Mouse (Mus musculus) brown adipose tissue, adult 24 weeks (tissue): Measurements from ENCODE around the gene 4930470P17Rik. TPM values are rescaled to one million over a fixed set of nuclear protein-coding genes. Genes with fewer than 3 reads are reported as not detected.
"Not testable (repeated sequence)": the region's sequence is repeated elsewhere in the genome, so short reads cannot be mapped to it uniquely, and the experiment has no call there.

Experiments used
- H3K27ac ChIP-seq: fragments of 200-500 bp; replicated peaks from 2 replicates; pipeline ENCODE4 v1.5.1; 2012; ENCODE audit warnings: low read depth, mild to moderate bottlenecking, low read length
- H3K4me1 ChIP-seq: fragments of 200-500 bp; 2 replicates; pipeline ENCODE4 v1.6.1; 2012; ENCODE audit warnings: low read length, mixed read lengths; ENCODE audit not compliant: control insufficient read depth, insufficient read depth, insufficient read length
- H3K4me3 ChIP-seq: fragments of 200-500 bp; 2 replicates; pipeline ENCODE4 v1.5.1; 2012; ENCODE audit warnings: low read depth, mild to moderate bottlenecking, low read length, moderate library complexity; ENCODE audit not compliant: insufficient read depth
- polyA plus RNA-seq: library from polyadenylated mRNA; stranded (reverse); fragments of >200 nt; gene quantifications from 2 replicates; pipeline ENCODE4 v1.2.4, GENCODE M21; 2012; ENCODE audit not compliant: missing spikeins, insufficient read depth, insufficient read length

4930470P17Rik gene
- polyA plus RNA-seq, 1 experiment: not detected

- H3K4me3 ChIP-seq, H3K27ac ChIP-seq, H3K4me1 ChIP-seq: not testable (repeated sequence)
Measured at GRCm38 (mm10) chr2:170611794-170612193, 10.0 kb upstream of the 4930470P17Rik start.

- no peaks in the 10 kb centered on the region for H3K4me1 ChIP-seq
- no peak overlapping the region for H3K27ac ChIP-seq
- no peak overlapping the region for H3K4me3 ChIP-seq
Measured at GRCm38 (mm10) chr2:170601171-170601570, 646 bp downstream of the 4930470P17Rik start.

DNA sequence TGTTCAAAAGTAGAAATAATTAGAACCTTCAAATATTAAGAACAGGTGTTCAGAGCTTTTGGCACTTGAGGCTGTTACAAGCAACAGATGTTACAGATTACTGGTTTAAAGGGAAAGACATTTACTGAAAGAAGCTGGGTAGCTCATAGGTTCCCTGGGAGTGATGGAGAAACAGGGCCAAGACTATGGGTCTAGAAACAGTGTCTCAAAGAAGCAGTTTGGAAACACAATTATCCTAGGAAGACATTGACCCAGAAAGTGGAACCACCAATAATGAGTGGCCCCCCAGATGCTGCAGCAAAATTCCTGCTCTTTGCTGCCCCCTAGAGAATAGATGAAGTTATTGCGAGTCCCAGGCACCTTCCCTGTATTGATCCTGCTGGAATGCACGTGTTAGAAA is 4.2 kb downstream of the 4930470P17Rik start:
- no peaks in the 10 kb centered on the region for H3K4me1 ChIP-seq
- H3K27ac ChIP-seq: no peak overlapping the region

GRCm38 (mm10) chr2:170596726-170597125 is 5.1 kb downstream of the 4930470P17Rik start:
- no peak overlapping the region for H3K27ac ChIP-seq
- no peak overlapping the region for H3K4me3 ChIP-seq
- no peaks in the 10 kb centered on the region for H3K4me1 ChIP-seq

More for the DNA sequence above, 4.2 kb downstream of the 4930470P17Rik start:
- H3K4me3 ChIP-seq: no peak overlapping the region

DNA sequence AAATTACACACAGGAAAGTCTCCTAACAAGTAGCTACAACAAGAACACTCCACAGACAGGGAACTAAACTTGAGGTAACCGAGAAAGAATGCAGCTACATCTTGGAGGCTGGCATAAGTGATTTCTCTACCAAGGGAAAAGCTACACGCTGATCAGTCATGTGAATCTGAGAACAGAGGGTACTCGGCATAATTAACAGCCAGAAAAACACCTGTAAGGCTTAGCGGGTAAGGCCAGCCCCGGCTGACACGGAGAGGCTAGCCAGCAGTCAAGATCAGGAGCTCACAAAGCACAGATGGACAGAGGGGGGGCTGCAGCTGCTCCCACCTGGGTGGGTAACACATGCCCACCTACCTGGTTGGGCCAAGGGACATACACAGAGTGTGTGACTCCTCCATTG is 9.7 kb downstream of the 4930470P17Rik start:
- Histone ChIP-seq H3K4me1 (no peaks in the 10 kb centered on the region), H3K4me3 (no peak overlapping the region), H3K27ac (no peak overlapping the region)

DNA sequence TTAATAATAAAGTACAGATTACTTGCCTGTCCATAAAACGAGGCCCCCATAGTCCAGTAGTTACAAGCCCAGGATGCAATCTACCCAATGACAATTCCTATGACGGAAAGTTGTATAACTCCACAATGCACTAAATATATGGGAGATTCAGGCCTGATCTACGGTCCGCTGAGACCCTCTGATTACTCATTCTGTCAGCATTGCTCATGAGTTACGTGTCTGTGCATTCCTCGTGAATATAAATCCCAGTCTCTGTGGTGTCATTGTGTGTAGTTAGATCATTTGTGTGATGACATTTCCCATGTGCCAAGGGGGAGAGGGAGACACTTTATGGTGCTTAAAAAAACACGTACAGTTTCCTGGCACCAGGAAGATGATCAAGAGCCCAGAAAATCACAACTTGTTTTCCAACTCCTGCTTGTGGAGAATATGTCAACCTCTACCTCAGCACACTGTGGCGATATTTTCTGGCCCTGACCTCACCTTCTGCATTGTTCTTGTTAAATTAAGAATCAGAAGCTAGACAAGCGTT is 13.4 kb downstream of the 4930470P17Rik start:
- H3K4me1 ChIP-seq: no peaks in the 10 kb centered on the region

DNA sequence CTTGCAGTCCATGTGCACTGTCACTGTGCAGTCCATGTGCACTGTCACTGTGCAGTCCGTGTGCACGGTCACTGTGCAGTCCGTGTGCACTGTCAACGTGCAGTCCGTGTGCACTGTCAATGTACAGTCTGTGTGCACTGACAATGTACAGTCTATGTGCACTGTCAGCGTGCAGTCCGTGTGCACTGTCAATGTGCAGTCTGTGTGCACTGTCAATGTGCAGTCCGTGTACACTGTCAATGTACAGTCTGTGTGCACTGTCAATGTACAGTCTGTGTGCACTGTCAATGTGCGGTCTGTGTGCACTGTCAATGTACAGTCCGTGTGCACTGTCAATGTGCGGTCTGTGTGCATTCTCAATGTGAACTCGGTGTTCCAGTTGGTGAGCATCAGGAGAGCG is 17.1 kb downstream of the 4930470P17Rik start:
- Histone ChIP-seq H3K4me1 (no peaks in the 10 kb centered on the region), H3K4me3 (no peak overlapping the region), H3K27ac (no peak overlapping the region)

More for the DNA sequence above, 13.4 kb downstream of the 4930470P17Rik start:
- Histone ChIP-seq H3K27ac (no peak overlapping the region), H3K4me3 (no peak overlapping the region)

GRCm38 (mm10) chr2:170579551-170579950 is 22.3 kb downstream of the 4930470P17Rik start:
- H3K27ac ChIP-seq: no peak overlapping the region
- H3K4me1 ChIP-seq: no peaks in the 10 kb centered on the region
- H3K4me3 ChIP-seq: no peak overlapping the region

GRCm38 (mm10) chr2:170578588-170578987 is 23.2 kb downstream of the 4930470P17Rik start:
- H3K4me3 ChIP-seq: no peak overlapping the region
- no peaks in the 10 kb centered on the region for H3K4me1 ChIP-seq
- H3K27ac ChIP-seq: no peak overlapping the region

GRCm38 (mm10) chr2:170577502-170577901 is 24.3 kb downstream of the 4930470P17Rik start:
- H3K4me1 ChIP-seq: no peaks in the 10 kb centered on the region

DNA sequence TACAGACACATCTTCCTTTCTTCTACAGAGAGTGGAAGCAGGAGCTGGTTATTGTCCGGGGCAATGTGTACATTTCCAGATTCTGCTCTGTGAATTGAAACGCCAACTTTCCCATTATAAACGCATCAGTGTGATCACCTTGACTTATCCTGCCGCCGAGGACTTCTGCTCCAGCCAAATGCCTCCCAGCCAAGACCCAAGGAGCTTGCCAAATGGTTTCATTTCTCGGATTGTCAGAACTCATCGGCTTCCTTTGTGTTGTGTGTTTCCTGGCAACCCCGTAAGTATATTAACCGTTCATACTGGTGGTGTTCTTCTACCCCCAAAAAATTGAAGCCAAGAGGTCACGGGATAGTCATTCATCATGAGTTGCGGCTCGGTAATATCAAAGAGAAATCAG is 25.7 kb downstream of the 4930470P17Rik start:
- H3K4me3 ChIP-seq: no peak overlapping the region
- H3K27ac ChIP-seq: no peak overlapping the region
- H3K4me1 ChIP-seq: no peaks in the 10 kb centered on the region

More at GRCm38 (mm10) chr2:170577502-170577901, 24.3 kb downstream of the 4930470P17Rik start:
- no peak overlapping the region for H3K4me3 ChIP-seq
- no peak overlapping the region for H3K27ac ChIP-seq

GRCm38 (mm10) chr2:170564995-170565394 is 36.8 kb downstream of the 4930470P17Rik start:
- Histone ChIP-seq H3K4me1 (no peaks in the 10 kb centered on the region), H3K4me3 (no peak overlapping the region)

DNA sequence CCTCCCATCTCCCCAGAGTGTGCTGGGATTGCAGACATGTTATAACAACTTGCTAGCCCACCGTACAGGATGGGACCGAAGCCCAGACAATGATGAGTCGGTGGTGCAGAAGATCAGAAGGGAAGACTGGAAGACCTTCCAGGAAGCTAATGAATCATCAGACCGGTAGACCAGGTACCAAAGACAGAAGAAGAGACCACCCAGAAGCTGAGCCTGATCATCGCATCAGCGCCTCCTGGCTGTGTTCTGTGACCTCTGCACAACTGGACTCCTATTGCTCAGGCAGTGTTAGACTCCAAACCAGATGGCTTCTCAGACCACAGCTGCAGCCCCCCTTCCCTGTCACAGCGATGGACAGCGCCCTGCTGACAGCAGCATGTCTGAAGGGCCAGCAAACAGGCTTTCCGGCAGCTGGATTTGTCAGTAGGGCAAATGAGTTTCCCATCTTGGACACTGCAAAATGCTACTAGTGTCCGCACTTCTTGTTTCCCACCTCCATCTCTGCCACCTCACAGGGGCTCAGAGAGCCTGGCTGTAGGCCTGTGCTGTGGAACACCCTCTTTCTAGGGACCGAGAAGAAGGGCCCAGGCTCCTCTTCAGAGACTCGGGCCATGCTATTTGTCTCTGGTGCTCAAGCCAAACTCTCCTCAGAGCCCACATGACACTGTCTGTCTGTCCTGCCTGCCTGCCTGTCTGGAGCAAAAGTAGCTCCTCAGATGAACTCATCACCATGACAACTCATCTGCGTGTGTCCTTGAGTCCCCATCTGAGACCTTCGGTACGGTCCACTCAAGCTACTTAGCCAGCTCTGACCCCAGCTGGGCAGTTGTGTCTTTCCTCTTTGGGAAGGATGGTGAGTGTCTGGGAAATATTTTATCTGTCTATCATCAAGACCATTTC is 37.6 kb downstream of the 4930470P17Rik start:
- no peaks in the 10 kb centered on the region for H3K4me1 ChIP-seq
- H3K4me3 ChIP-seq: no peak overlapping the region
- no peak overlapping the region for H3K27ac ChIP-seq

More at GRCm38 (mm10) chr2:170564995-170565394, 36.8 kb downstream of the 4930470P17Rik start:
- H3K27ac ChIP-seq: no peak overlapping the region

GRCm38 (mm10) chr2:170552088-170552487 is 49.7 kb downstream of the 4930470P17Rik start:
- no peak overlapping the region for H3K27ac ChIP-seq
- no peaks in the 10 kb centered on the region for H3K4me1 ChIP-seq
- H3K4me3 ChIP-seq: no peak overlapping the region

DNA sequence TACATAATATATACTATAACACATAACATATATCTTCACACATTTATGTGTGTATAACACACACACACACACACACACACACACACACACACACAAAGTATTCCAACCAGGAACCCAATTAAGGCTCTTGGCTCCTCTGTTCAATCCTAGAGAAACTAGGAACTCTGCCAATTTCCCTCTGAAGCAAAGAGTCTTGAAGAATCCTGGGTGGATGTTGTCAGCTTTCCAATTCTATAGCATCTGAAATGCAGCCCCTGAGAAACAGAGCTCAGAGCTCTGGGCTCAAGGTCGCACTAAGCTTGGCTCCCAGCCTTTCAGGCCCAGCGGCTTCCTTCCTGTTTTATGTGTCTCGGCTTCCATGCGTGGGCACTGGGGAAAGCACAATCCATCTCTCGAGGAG is 51.6 kb downstream of the 4930470P17Rik start:
- no peak overlapping the region for H3K4me3 ChIP-seq
- H3K27ac ChIP-seq: no peak overlapping the region
- no peaks in the 10 kb centered on the region for H3K4me1 ChIP-seq

GRCm38 (mm10) chr2:170549146-170549545 is 52.7 kb downstream of the 4930470P17Rik start:
- no peak overlapping the region for H3K4me3 ChIP-seq
- no peak overlapping the region for H3K27ac ChIP-seq
- no peaks in the 10 kb centered on the region for H3K4me1 ChIP-seq
